Mouse (Mus musculus) layer of hippocampus, postnatal 14 days (tissue): ENCODE results near the gene Rxfp1. TPM values are rescaled to one million over a fixed set of nuclear protein-coding genes. Genes with fewer than 3 reads are reported as not detected.

ENCODE experiments used
- DNase-seq, 2 experiments: peaks; one replicate each; pipeline ENCODE4 v3.0.0; 2021 to 2022; ENCODE audit warnings: low spot score in 2 of 2, mixed read lengths in 1 of 2
- total RNA-seq, 2 experiments: library from RNA; stranded (reverse); gene quantifications; 2 replicates each; pipeline ENCODE4 v1.2.3; 2021

Rxfp1 gene
- total RNA-seq, 2 experiments from 2014 or later, result 5.9 to 12.9 TPM

DNA sequence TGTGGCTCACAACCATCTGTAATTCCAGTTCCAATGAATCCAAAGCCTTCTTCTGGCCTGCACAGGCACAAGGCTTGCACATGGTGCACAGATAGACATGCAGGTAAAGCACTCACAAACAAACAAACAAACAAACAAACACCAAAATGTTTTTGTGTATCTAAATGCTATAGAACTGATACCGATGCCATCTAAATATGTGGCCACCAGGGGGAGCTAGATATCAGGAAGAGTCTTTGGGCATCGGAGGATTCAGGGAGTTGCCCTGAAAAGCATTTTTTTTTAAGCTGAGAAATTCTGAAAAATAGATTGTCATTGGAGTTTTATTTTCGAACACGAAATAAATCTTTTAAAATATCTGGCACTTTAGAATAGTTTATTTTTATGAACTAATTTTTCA, 64.6 kb downstream of the Rxfp1 start:
- DNase-seq, result peak; percentile 61 to 86

DNA sequence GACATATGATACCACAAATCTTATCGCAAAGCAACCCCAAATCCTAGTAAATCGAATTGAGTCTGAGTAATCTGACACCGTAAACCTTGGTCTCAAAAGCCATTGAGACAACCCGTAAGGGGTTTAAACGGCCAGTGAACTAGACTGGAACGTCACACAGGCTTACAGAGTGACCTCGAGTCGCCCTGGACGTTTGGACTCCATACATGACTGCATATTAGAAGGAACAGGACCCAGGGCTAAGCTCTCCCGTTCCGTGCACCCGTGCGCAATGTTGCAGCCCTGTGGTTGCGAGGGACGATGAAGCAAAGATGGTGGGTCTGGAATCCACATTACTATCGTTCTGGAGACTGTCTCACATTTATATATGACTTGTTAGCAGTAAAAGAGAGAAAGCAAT, 65.5 kb downstream of the Rxfp1 start:
- no peak for DNase-seq

DNA sequence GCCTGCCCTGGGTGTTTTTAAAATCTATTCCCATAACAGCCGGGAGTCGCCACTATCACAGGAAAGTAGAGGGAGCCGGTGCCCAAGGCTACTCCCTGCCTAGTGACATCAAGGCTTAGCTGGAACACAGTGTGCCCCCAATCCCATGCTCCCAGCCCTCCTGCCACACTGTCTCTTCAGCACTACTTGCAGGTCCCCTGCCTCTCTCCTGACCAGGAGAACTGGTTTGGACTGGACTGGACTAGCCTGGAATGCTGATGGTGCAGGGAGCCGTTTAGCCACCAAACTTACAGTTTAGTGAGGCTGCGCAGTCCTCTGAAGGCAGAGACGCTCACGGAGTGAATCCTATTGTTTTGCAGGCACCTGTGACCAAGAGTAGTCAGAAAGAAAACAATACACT, 67.1 kb downstream of the Rxfp1 start:
- no peak for DNase-seq

DNA sequence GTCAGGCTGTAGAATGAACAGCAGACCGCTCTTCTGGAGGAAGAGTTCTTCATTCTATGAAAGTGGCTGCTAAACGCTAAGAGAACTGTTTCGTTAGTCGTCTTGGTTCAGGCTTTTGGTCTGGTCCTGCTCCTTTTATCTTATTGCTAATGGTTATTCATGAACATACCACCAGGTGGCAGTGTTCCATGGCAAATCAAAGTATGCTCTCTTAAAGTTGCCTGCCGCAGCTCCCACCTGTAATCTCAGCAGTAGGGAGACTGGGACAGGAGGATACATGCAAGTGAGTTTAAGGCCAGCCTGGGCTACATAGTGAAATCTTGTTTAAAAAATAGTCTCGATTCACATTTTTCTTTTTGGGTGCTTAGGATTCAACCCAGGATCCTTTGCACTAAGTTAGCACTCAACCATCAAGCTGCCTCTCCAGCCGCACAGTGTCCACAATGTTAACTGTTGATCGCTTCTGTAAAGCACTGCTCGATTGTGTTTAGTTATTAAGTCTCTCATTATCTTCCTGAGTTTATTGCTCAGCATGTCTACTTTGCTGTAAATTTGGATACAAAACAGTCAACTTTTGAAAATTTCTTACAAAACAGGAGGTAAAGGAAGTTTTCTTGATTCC, 72.8 kb downstream of the Rxfp1 start:
- peak; percentile 38 to 73 for DNase-seq

DNA sequence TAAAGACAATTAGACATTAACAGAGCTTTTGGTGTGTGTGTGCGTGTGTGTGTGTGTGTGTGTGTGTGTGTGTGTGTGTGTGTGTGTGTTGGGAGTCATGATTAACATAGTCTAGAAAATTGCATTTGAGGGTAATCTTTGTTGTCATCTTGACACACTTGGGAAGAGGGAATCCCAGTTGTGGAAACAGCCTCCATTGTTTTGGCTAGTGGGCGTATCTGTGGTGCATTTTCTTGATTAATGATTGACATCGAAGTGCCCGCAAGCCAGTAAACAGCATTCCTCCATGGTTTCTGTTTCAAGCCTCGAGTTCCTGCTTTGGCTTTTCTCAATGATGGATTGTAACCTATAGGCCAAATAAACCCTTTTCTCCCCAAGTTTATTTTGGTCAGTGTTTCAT, 81.0 kb downstream of the Rxfp1 start:
- no peak for DNase-seq

DNA sequence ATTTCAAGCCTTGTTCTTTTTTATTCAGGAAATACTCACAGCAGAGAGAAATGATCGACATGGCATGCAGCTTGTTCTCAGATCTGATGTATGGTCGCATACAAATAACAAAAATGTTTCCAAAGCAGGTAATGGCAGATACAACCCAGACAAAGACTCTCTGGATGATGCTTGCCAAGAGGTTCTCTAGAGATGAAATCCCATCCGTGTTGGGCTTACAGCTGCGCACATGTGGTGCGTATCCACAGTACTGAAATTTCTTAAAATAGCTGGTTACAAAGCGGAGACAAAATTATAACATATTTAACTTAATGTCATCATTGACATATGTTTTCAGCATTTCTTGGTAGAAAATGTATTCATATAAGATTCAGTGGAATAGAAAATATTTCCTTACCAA, 85.6 kb downstream of the Rxfp1 start:
- DNase-seq, result no peak

DNA sequence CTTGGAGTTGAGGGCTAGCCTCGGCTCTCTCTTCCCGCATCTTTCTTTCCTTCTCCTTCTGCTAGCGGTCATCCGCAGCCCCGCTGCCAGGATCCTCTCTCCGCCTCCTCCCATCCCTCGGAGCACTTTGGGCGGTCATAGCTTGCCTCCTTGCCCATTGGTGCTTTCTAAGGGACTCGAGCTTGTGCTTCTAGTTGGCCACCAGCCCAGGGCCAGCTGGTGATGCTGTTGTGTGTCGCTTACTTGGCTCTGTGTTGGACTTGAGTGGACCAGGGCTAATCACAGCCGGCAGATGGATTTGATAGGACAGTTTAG, 108.3 kb downstream of the Rxfp1 start, which contains the start of gene Etfdh:
Gene Etfdh, minus strand, starts transcription at position 85 of the 315 bp plus-strand sequence.
- peak; percentile 55 to 72 for DNase-seq

DNA sequence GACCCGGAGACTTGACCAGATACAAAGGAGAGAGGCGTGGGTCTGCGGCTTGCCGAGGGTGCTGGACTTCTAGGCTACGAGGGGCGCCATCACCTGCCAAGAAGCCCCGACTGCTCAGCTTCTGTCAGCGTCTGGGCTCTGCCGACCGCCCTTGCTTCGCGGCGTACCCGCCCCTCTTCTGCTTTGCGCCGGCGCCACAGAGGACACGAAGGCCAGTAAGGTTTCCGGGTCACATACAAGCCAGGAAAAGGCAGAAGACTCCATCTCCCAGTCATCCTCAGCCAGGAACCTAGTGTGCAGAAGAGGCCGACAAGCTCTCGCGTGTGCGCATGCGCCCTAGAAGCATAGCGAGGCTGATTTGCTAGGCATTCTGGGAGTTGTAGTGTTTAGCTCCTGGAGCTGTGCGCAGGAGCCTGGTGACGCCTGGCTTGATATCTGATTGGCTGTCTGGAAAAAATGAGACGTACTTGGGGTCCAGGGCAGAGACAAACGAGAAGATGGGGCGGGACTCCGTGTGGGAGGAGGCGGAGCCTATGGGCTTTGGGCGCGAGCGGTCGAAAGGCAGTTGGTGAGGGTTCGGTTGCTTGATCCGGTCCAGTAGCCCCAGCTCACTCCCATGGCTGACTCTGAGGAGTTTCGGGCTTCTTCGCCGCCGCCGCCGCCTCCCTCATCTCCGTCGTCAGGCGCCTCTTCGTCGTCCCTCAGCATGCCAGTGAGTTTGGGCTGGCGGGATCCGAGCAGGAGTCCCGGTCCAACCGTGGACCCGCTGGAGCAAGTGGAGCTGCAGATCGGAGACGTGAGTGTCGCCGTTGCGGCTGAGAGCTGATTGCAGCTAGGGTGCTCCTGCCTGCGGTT, 108.9 kb downstream of the Rxfp1 start, which contains the start of gene 4930579G24Rik:
Gene 4930579G24Rik, plus strand, starts transcription at position 519 of the 855 bp plus-strand sequence.
- peak; percentile 93 to 98 for DNase-seq

DNA sequence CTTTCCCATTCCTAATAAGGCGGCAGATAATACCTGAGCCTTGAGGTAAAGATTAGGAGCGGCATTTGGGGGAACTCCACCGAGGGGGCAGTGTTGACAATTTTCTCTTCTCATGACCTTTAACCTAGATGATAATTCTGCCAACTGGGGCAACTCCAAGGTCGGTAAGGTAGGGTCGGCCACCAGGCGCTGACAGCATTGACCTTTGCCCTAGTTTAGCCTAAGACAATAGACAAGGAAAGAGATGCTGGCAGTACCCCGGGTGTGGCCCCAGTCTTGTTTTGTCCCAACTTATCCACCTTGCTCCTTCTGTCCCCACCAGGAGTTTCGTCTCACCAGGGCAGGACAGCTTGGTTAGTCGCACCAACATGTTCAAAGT, 109.5 kb downstream of the Rxfp1 start:
- no peak for DNase-seq

DNA sequence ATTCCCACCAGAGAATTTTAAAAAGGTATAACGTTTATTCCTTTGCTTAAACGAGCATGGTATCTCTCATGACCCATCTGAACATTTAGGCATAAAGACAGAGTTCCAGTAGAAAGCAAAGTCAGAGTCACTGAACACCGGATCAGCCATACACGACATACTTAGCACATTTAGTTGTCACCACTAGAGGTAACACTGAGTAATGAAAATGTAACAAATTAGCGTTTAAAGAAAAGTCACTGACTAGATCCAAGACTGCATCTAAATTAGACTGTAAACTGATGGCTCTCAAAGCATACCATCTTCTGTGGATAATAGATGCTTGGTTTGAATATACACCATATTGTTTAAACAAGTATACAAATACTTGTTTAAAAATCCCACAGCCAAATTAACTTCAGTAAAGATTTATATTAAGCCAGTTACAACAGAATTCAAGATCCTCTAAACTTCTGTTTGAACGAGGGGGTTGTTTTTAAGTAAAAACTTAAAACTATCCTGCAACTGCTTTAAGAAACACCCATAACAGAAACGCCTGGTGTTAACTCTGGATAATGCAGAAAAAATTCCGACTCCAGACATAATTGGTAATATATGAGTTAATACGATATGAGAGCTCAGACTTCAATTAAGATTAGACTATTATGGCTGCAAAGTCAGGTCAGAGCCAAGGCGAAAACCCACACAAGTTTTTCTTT, 110.0 kb downstream of the Rxfp1 start:
- peak in 1 of 2 experiments; percentile 20 for DNase-seq

DNA sequence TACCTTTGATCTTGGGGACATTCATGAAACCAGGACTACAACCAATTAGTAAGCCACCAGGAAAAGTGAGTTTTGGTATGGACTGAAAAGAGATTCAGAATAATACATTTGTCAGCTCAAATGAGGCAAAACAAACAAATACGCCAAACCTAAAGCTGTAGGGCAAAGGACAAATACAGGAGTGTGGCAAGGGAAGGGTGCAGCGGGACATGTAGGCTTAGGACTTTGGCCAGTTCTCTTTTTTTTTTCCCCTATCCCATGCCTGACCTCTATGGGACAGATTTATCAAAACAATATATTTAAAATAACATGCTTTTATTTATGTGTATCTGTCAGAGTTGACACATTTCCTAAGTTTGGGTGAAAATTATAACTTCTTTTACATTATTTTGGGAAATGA, 127.8 kb downstream of the Rxfp1 start:
- DNase-seq, result no peak

DNA sequence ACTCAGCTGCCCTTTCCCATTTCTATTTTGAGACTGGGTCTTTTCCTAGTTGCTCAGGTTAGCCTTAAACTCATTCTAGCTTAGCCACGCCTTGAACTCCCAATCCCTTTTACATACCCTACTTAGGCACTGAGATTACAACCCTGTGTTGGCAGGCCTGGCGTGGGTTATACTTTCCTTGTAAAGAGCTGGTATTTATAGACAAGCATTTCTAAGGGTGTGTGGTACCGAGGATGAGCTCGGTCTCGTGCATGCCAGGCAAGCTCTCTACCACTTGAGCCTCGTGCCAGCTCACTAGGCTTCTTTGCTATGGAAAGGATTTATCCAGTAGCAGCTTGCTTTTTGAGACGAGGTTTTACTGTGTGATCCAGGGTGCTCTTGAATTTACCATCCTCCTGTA, 142.2 kb downstream of the Rxfp1 start:
- DNase-seq, result no peak

DNA sequence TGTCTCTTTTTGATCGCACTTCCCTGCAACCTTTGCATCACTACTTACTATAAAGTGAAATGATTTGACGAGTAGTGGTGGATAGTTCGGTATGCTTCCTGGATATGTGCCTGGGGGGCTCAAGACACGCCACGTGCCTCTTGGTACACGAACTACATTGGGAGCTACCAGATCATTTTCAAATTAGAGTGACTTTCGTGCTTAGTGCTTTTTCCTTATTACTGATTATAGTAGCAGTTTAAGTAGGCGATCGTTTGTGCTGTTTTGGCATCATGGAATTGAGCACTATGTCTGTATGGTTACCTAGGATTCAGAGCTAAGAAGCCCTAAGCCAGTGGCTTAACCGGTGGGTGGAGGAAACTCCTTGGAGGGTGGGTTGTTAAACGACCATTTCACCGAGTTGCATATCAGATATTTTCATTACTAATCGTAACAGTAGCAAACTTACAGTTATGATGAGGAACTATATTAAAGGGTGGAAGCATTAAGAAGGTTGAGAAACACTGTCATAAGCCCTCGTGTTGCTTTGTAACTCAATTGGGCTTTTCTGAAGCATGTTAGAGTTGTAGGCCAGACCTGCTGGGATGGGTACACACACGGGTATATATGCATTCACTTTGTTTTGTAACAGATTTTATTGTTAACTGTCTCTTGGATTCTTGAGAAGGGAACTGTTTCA, 145.7 kb downstream of the Rxfp1 start:
- no peak for DNase-seq

Other genes starting within 250 kb of the Rxfp1 start
- 10 to 100 TPM; 16.1 to 17.6 TPM for gene Fnip2, start 170.1 kb downstream of the Rxfp1 start, total RNA-seq
- 10 to 100 TPM; 68.9 to 70.7 TPM for gene Ppid, start 146.5 kb downstream of the Rxfp1 start, total RNA-seq
- gene 4930579G24Rik, start 108.8 kb downstream of the Rxfp1 start, total RNA-seq, result 1 to 10 TPM; 1.1 to 1.6 TPM
- 10 to 100 TPM; 30.3 to 33.4 TPM for gene Etfdh, start 108.4 kb downstream of the Rxfp1 start, total RNA-seq
- 10 to 100 TPM; 16.9 to 18.7 TPM for gene Tmem144, start 114.9 kb upstream of the Rxfp1 start, total RNA-seq
- gene Fam198b, start 146.7 kb upstream of the Rxfp1 start, total RNA-seq, result 1 to 10 TPM; 6.5 to 8.9 TPM